Mouse (Mus musculus) cerebellum, postnatal 4 days (tissue): Measurements from ENCODE around the gene Prrt4.

Source experiments
- DNase-seq, 2 experiments: peaks; one replicate each; pipeline ENCODE4 v3.0.0; 2022; ENCODE audit warnings: low spot score in 2 of 2, mixed read lengths in 1 of 2

Prrt4 gene

GRCm38 (mm10) chr6:29150001-29150400 is 29.4 kb downstream of the Prrt4 start:
- DNase-seq: no peak

GRCm38 (mm10) chr6:29147407-29148010 is 31.9 kb downstream of the Prrt4 start:
- DNase-seq: no peak

DNA sequence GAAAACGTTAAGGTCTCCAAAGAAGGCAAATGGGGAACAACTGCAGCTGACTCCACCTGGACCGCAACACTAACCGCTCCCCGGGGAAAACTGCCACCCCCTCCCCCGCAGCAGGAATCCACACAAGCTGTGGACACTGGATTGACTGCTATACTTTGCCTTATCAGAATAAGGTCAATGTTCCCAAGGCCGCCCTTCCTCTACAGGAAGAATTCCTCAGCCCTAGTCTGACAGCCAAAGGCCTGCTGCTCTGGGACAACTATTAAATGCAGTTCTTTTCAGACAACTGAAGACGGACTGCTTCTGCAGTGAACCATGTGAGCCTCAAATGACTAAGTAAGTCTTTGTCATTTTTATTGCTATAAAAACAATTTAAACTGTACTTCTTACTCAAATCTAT is 32.7 kb downstream of the Prrt4 start:
- no peak for DNase-seq

DNA sequence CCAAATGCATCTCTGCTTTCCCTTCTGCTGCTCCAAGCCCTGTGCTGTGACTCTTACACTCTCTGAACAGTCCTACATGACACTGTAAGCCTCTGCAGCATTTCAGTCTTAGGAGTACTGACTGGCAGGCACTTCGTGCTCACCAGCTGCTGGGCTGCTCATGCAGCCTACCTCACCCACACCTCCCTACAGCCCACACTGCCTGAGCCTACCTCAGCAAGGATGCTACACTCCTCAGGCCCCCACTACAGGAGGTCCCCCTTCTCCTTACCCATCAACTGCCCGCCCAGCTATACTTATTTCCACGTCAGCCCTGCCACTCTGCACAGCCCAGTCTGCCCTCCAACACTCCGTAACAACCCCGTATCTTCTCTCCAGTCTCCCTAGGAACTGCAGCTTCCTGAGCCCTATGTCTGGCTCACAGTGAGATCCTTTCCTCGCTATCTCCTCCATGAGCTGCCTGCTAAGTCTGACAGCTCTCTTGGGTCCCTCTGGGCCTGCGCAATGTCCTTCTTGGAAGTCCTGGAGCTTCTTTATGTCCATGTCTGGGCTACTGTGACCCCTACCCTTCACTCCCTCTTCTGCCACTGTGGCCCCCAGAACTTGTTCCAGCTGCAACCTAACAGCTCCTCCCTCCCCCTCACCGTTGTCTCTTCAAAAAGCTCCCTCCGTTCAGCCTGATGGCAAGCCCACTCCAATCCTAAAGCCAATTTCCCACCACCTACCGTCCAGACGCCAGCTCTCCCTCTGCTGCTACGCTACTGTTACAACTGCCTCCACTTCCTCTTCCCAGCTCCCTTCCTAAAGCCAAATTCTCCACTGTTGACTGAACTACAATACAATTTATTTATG is 33.7 kb downstream of the Prrt4 start:
- DNase-seq: no peak

DNA sequence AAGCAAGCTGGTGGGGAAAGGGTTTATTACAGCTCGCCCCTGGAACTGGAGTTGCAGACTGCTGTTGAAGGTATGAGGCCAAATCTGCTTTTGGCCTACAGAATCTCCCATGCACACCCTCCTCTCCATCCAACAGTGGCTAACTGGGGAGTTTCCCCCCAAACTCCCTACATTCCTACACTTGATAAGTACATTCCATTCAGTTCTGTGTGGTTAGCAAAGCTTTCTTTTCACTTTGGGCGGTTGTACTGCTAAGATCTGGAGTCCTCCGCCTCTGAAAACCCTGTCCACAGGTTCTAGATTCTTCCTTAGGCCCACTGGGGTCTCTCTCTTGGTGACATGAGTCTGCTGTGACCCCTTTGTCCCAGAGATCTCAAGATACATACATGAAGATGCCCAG is 34.4 kb downstream of the Prrt4 start:
- no peak for DNase-seq

DNA sequence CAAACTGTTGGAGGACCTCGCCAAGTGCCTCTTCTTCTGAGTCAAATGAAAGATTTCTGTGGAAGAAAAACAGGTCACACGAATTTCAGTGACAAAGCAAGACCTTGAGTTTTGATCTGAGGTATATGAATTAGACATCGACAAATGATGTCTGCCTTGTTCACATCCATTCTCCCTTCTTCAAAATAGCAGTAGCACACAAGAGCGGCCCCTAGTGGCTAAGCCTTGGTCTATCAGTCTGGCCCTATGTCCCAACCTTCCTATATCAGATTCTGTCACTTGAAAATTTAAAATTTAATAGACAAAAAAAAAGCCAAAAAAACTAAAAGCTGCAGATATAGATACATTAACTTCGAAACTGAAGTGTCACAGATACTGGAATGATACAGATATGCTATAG is 35.8 kb downstream of the Prrt4 start:
- peak; percentile 68 to 73 for DNase-seq

DNA sequence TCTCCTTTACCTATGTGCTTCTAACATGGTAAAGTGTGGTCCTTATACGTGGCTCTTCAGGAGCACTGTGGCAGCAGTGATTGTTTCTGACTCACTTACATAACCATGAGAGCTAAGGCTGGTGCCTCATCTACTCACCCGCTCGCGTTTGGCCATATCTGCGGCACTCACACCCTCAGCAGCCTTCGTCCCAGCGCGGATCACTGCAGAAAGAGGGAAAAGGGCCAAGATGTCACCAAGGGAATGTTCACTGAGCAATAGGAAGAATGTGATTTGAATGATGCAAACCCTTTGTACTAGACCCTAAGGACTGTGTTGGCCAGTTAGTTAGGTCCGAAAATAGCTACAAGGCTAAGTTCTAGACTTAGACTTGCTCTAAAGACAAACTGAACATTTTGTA is 41.9 kb downstream of the Prrt4 start:
- no peak for DNase-seq

- no peak for DNase-seq
Measured at GRCm38 (mm10) chr6:29133100-29133499, 46.3 kb downstream of the Prrt4 start.

DNA sequence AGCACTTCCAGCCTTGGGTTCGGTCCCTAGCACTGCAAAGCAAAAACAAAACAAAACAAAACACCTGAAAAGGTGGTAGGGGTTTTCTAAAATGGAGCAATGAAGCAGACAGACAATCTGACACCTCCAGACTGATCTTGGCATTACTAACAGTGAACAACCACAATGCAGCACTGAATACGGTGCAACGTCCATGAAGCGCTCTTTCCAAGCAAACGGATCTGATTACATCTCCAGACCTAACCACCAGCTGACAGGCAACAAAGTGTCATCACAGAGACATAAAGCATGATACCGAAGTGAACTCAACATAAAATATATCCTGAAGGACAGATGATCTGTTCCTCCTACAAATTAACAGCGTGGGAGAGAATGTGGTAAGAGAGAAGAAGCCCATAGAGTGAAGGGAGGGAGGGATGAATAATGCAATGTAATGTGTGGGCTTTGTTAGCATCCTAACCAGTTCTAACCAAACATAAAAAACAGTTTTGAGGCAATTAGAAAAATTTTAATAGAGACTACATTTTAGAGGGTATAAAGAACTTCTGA is 52.4 kb downstream of the Prrt4 start:
- no peak for DNase-seq

GRCm38 (mm10) chr6:29119990-29120389 is 59.4 kb downstream of the Prrt4 start:
- no peak for DNase-seq
